Mouse (Mus musculus) heart, embryonic 11.5 days (tissue): Measurements from ENCODE around the gene Tmod3. TPM values are rescaled to one million over a fixed set of nuclear protein-coding genes. Genes with fewer than 3 reads are reported as not detected.
A peak's percentile ranks its signal among the peaks of the same experiment; 100 is the strongest.
"Not testable (repeated sequence)": the region's sequence is repeated elsewhere in the genome, so short reads cannot be mapped to it uniquely, and the experiment has no call there.

Source experiments
- ATAC-seq: fragments of 200-750 bp; cut with Nextera tagmentation; replicated peaks from 2 replicates; pipeline ENCODE4 v1.8.0; 2017; ENCODE audit warnings: moderate library complexity; ENCODE audit not compliant: insufficient number of reproducible peaks, low FRiP score, low TSS enrichment
- H3K27ac ChIP-seq: fragments of 300-500 bp; sonication (generic); 2 replicates; pipeline ENCODE4 v1.5.1; 2014; ENCODE audit warnings: mild to moderate bottlenecking, low read depth, low read length
- H3K27me3 ChIP-seq: fragments of 300-500 bp; sonication (generic); 2 replicates; pipeline ENCODE4 v1.6.1; 2014; ENCODE audit warnings: mild to moderate bottlenecking, low read length, mixed read lengths; ENCODE audit not compliant: control insufficient read depth, insufficient read depth
- H3K36me3 ChIP-seq: fragments of 300-500 bp; sonication (generic); 2 replicates; pipeline ENCODE4 v1.6.1; 2014; ENCODE audit warnings: mild to moderate bottlenecking, low read length, moderate library complexity, mixed read lengths; ENCODE audit not compliant: control insufficient read depth, insufficient read depth
- H3K4me1 ChIP-seq: fragments of 300-500 bp; sonication (generic); 2 replicates; pipeline ENCODE4 v1.6.1; 2014; ENCODE audit warnings: low read length; ENCODE audit not compliant: control insufficient read depth, insufficient read depth
- H3K4me2 ChIP-seq: fragments of 300-500 bp; sonication (generic); 2 replicates; pipeline ENCODE4 v1.6.1; 2014; ENCODE audit warnings: mild to moderate bottlenecking, moderate library complexity
- H3K4me3 ChIP-seq: fragments of 300-500 bp; sonication (generic); 2 replicates; pipeline ENCODE4 v1.5.1; 2014; ENCODE audit warnings: low read depth, low read length
- H3K9ac ChIP-seq: fragments of 300-500 bp; sonication (generic); 2 replicates; pipeline ENCODE4 v1.6.1; 2014; ENCODE audit warnings: mild to moderate bottlenecking, low read depth, low read length, moderate library complexity
- H3K9me3 ChIP-seq: fragments of 300-500 bp; sonication (generic); replicated peaks from 2 replicates; pipeline ENCODE4 v1.6.1; 2016; ENCODE audit warnings: low read length; ENCODE audit not compliant: control insufficient read depth
- WGBS: fragments of 180-500 bp; shearing (Covaris S2); extraction: QIAGEN DNeasy Blood & Tissue Kit; methylation state at CpG from one replicate; pipeline ENCODE4 v1.1.7; 2014; ENCODE audit not compliant: insufficient replicate concordance; 5-methylcytosine and 5-hydroxymethylcytosine counted together
- polyA plus RNA-seq: library from polyadenylated mRNA; unstranded; fragments of >200 nt; fragmentation: Nextera tagmentation; extraction: Ambion mirVana; gene quantifications from 2 replicates; pipeline ENCODE4 v1.2.1, GENCODE M21; 2014

The Tmod3 gene
- polyA plus RNA-seq, 1 experiment from 2014 or later: 80.0 TPM

- no peaks in the 10 kb centered on the region for H3K27me3 ChIP-seq
- no peaks in the 10 kb centered on the region for H3K4me1 ChIP-seq
- H3K27ac ChIP-seq: no peak overlapping the region
- no peak overlapping the region for H3K9ac ChIP-seq
- no peak overlapping the region for H3K4me2 ChIP-seq
- 88% methylated on average over 6 of the region's 6 CpGs for WGBS
- peaks cover 22% of the 10 kb centered on the region for H3K36me3 ChIP-seq
- no peak for ATAC-seq
- no peaks in the 10 kb centered on the region for H3K9me3 ChIP-seq
- no peak overlapping the region for H3K4me3 ChIP-seq
These were observed 55.1 kb downstream of the Tmod3 start for GRCm38 (mm10) chr9:75504311-75504710.

DNA sequence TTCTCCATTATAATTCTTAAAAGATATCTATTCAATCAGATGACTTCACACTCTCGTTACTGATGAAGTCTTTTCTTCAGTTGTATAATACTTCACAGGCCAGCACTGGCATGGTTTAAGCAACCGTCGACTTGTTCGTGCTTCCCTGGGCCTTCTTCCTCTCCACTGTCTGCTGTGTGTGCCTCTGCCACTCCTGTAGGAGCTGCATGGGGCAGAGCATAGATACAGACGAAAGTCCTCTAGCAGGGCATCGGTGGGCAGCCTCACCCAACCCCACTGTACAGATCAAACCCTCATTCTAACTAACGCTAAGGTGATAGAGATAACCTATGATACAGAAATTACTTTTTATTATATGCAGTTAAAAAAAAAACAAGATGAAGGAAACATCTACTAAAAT, 60.9 kb downstream of the Tmod3 start:
- H3K9ac ChIP-seq: no peak overlapping the region
- H3K9me3 ChIP-seq: 0 out of 2 replicates have a peak, but pooled peaks cover 5% of the 10 kb centered on the region
- H3K27ac ChIP-seq: no peak overlapping the region
- 88% methylated on average over 7 of the region's 7 CpGs for WGBS
- H3K4me2 ChIP-seq: no peak overlapping the region
- ATAC-seq: no peak
- H3K27me3 ChIP-seq: no peaks in the 10 kb centered on the region
- peaks cover 4% of the 10 kb centered on the region; the same call in 1 of the 2 replicates for H3K4me1 ChIP-seq
- H3K36me3 ChIP-seq: peaks cover 21% of the 10 kb centered on the region
- H3K4me3 ChIP-seq: no peak overlapping the region

DNA sequence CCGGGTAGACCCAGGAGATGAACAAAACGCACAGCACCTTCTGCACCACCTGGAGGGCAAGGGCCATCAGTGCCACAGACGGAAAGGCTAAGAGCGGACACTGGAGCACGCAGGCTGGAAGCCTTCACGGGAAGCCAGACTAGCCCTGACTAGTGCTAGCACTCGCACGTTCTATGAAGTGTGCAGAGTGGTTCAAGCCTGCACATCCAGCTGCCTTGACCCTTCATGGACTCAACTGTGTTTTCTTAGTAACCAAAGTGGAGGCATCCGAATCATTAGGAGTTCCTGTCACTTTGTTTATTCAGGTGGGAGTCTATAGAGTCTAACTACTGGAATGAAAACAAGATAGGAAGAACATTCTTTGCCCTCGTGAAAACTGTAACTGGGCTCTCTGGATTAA, 63.5 kb downstream of the Tmod3 start:
- no peak overlapping the region for H3K9ac ChIP-seq
- peaks cover 4% of the 10 kb centered on the region; the same call in 1 of the 2 replicates for H3K4me1 ChIP-seq
- peaks cover 16% of the 10 kb centered on the region for H3K36me3 ChIP-seq
- no peak overlapping the region for H3K27ac ChIP-seq
- WGBS: 73% methylated on average over 10 of the region's 10 CpGs
- ATAC-seq: peak; percentile 46; the same call in 1 of the 2 replicates
- no peak overlapping the region for H3K4me2 ChIP-seq
- H3K4me3 ChIP-seq: no peak overlapping the region
- H3K27me3 ChIP-seq: no peaks in the 10 kb centered on the region
- H3K9me3 ChIP-seq: 0 out of 2 replicates have a peak, but pooled peaks cover 5% of the 10 kb centered on the region

DNA sequence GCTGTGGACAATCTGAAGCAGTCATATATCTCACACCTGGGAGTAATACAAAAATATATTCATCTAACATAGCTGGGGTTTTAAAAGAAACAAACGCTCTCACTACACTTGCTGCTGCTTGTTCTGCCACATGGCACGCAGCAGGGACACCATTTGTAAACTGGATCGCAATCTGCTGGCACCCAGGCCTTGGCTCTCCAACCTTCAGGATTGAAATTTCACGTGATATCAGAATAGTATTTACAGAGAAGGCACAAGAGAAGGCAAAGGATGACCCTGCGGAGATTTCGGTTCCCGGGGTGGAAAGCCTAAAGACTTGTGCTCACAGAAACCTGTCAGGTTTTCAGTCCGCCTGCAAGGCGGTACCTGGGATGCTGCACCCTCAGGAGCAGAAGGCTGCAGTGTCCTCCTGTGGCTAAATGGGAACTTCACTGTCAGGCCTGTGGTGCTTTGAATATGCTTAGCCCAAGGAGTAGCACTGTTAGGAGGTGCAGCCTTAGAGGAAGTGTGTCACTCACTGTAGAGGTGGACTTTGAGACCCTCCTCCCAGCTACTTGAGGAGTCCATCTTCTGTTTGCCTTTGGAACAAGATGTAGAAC, 65.0 kb downstream of the Tmod3 start:
- Histone ChIP-seq H3K27ac (no peak overlapping the region), H3K36me3 (peaks cover 13% of the 10 kb centered on the region), H3K4me3 (no peak overlapping the region), H3K27me3 (no peaks in the 10 kb centered on the region), H3K4me1 (peaks cover 4% of the 10 kb centered on the region; the same call in 1 of the 2 replicates), H3K9ac (no peak overlapping the region), H3K9me3 (0 out of 2 replicates have a peak, but pooled peaks cover 5% of the 10 kb centered on the region), H3K4me2 (no peak overlapping the region)
- 74% methylated on average over 9 of the region's 9 CpGs for WGBS
- no peak for ATAC-seq

- not testable (repeated sequence) for H3K27ac ChIP-seq, ATAC-seq, H3K4me2 ChIP-seq, H3K4me1 ChIP-seq, H3K9ac ChIP-seq, H3K36me3 ChIP-seq, H3K27me3 ChIP-seq, H3K4me3 ChIP-seq, H3K9me3 ChIP-seq
- 90% methylated on average over 7 of the region's 7 CpGs for WGBS
These were observed 71.2 kb downstream of the Tmod3 start for GRCm38 (mm10) chr9:75488255-75488654.

- H3K27me3 ChIP-seq: no peaks in the 10 kb centered on the region
- no peaks in the 10 kb centered on the region for H3K9me3 ChIP-seq
- H3K27ac ChIP-seq: no peak overlapping the region
- no peak overlapping the region for H3K4me3 ChIP-seq
- H3K9ac ChIP-seq: no peak overlapping the region
- 83% methylated on average over 6 of the region's 6 CpGs for WGBS
- no peaks in the 10 kb centered on the region for H3K4me1 ChIP-seq
- 0 out of 2 replicates have a peak, but pooled peaks cover 4% of the 10 kb centered on the region for H3K36me3 ChIP-seq
- H3K4me2 ChIP-seq: no peak overlapping the region
- no peak for ATAC-seq
These were observed 74.2 kb downstream of the Tmod3 start for GRCm38 (mm10) chr9:75485231-75485630.

DNA sequence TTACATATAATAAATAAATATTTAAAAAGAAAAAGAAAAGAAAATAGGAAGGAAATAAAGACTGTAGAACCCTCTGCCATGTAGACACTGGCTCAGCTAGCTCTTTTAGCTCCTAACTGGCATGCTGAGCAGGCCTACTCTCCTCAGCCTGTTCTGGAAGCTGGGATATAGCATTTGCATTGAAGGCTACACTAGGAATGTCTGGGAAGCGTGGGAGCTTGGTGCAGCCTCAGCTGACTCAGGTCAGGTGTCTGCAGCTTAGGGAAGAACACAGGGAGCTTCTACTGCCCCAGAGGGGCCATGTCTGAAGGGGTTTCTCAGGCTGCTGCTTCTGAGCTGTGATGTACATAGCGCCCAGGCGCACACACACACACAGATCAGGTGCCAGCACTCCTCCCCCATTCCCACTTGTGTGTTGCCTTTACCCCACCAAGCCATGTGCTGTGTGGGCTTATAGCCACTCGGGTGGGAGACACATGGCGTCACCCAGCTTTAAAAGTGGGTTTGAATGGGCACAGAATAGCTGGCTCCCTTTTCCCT, 78.9 kb downstream of the Tmod3 start:
- no peak overlapping the region for H3K27ac ChIP-seq
- no peak overlapping the region for H3K9ac ChIP-seq
- H3K4me1 ChIP-seq: no peaks in the 10 kb centered on the region
- no peaks in the 10 kb centered on the region for H3K27me3 ChIP-seq
- ATAC-seq: no peak
- H3K4me2 ChIP-seq: no peak overlapping the region
- H3K9me3 ChIP-seq: no peaks in the 10 kb centered on the region
- 0 out of 2 replicates have a peak, but pooled peaks cover 4% of the 10 kb centered on the region for H3K36me3 ChIP-seq
- H3K4me3 ChIP-seq: no peak overlapping the region
- 79% methylated on average over 5 of the region's 5 CpGs for WGBS

DNA sequence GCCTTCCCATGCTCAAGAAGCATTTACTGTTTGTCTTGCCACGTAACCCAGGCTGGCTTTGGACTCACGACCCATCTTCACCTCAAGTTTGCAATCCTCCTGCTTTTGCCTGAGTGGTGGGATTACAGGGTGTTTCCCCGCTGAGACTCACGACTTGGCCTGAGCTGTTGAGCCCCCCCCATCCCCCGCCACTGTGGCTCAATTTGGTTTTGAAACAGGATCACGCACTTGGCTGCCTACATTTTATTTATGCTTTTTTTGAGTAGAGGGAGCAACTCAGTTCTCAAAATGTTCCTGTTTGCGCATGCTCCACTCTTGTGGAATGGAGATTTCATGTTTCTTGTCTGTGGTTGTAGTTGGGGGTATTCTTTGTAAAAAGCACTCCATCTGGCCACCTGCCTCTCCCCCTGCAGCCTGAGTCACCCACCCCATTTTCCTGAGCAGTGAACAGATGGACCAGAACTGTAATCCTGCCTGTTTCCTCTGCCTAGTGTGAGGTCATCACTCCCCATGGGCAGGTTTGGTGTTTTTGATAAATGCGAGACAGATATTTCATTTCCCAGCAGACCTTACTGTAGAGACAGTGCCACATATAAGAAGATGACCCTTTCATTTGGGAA, 80.2 kb downstream of the Tmod3 start:
- no peaks in the 10 kb centered on the region for H3K9me3 ChIP-seq
- H3K27ac ChIP-seq: no peak overlapping the region
- no peak overlapping the region for H3K4me3 ChIP-seq
- H3K9ac ChIP-seq: no peak overlapping the region
- H3K4me2 ChIP-seq: no peak overlapping the region
- 0 out of 2 replicates have a peak, but pooled peaks cover 4% of the 10 kb centered on the region for H3K36me3 ChIP-seq
- WGBS: 68% methylated on average over 8 of the region's 8 CpGs
- ATAC-seq: no peak
- no peaks in the 10 kb centered on the region for H3K4me1 ChIP-seq
- no peaks in the 10 kb centered on the region for H3K27me3 ChIP-seq
